Mouse (Mus musculus) heart, postnatal 36 days (tissue): Measurements from ENCODE around the gene Krtcap3. TPM values are rescaled to one million over a fixed set of nuclear protein-coding genes. Genes with fewer than 3 reads are reported as not detected.

Source experiments
- DNase-seq, 2 experiments: peaks; one replicate each; pipeline ENCODE4 v3.0.0; 2021 to 2022
- intact Hi-C: fragments of 180-260 bp; cut with DNase I; formaldehyde crosslinking; loops from one replicate; pipeline ENCODE4 v1.15.1; 2025
- total RNA-seq, 2 experiments: library from RNA; stranded (reverse); gene quantifications; 2 replicates each; pipeline ENCODE4 v1.2.3; 2021

Krtcap3 gene
- total RNA-seq, 2 experiments from 2014 or later: 1.7 to 2.7 TPM

GRCm38 (mm10) chr5:31252151-31252550 lies 660 bp downstream of the Krtcap3 start:
- DNase-seq: no peak
- intact Hi-C loops: no loop called here

- intact Hi-C loops: no loop called here
- no peak for DNase-seq
Measured at GRCm38 (mm10) chr5:31252795-31253545, 1.5 kb downstream of the Krtcap3 start.

GRCm38 (mm10) chr5:31253806-31254205 lies 2.3 kb downstream of the Krtcap3 start:
- intact Hi-C loops: no loop called here
- DNase-seq: no peak

- peak; percentile 38 to 53 for DNase-seq
- intact Hi-C loops: no loop called here
Measured at GRCm38 (mm10) chr5:31254452-31254851, 3.0 kb downstream of the Krtcap3 start.

- intact Hi-C loops: no loop called here
- DNase-seq: no peak
Measured at GRCm38 (mm10) chr5:31254901-31255300, 3.4 kb downstream of the Krtcap3 start.

- intact Hi-C loops: no loop called here
- no peak for DNase-seq
Measured at GRCm38 (mm10) chr5:31255381-31255780, 3.9 kb downstream of the Krtcap3 start.

- intact Hi-C loops: no loop called here
Measured at GRCm38 (mm10) chr5:31255971-31256370, 4.5 kb downstream of the Krtcap3 start.

GRCm38 (mm10) chr5:31257616-31258015 lies 6.1 kb downstream of the Krtcap3 start:
- no peak for DNase-seq
- intact Hi-C loops: no loop called here

More at GRCm38 (mm10) chr5:31255971-31256370, 4.5 kb downstream of the Krtcap3 start:
- DNase-seq: no peak

- intact Hi-C loops: no loop called here
- DNase-seq: peak in 1 of 2 experiments; percentile 28
Measured at GRCm38 (mm10) chr5:31266101-31266500, 14.6 kb downstream of the Krtcap3 start.

- DNase-seq: no peak
- intact Hi-C loops: no loop called here
Measured at GRCm38 (mm10) chr5:31267686-31268085, 16.2 kb downstream of the Krtcap3 start.

- no peak for DNase-seq
- intact Hi-C loops: no loop called here
Measured at GRCm38 (mm10) chr5:31273018-31273417, 21.5 kb downstream of the Krtcap3 start.

GRCm38 (mm10) chr5:31279245-31279988 lies 27.9 kb downstream of the Krtcap3 start:
- no peak for DNase-seq
- intact Hi-C loops: no loop called here

GRCm38 (mm10) chr5:31288225-31288624 lies 36.7 kb downstream of the Krtcap3 start:
- intact Hi-C loops: no loop called here
- DNase-seq: no peak

- intact Hi-C loops: no loop called here
Measured at GRCm38 (mm10) chr5:31288655-31289054, 37.2 kb downstream of the Krtcap3 start.

GRCm38 (mm10) chr5:31289626-31290230 lies 38.2 kb downstream of the Krtcap3 start:
- no peak for DNase-seq
- intact Hi-C loops: loop anchor here (2.0 to 10.0 kb wide), 4 partner anchors 49 to 235 kb away; partner anchors contain the start of genes Cad, Eif2b4, Gm9970 and Nrbp1

More at GRCm38 (mm10) chr5:31288655-31289054, 37.2 kb downstream of the Krtcap3 start:
- DNase-seq: no peak

- intact Hi-C loops: loop anchor here (2.0 to 10.0 kb wide), 4 partner anchors 50 to 236 kb away; partner anchors contain the start of genes Cad, Eif2b4, Gm9970 and Nrbp1
- DNase-seq: peak; percentile 92 to 94
Measured at GRCm38 (mm10) chr5:31290521-31291360, 39.2 kb downstream of the Krtcap3 start, which contains the start of gene Ift172. Gene Ift172 (minus strand): TSS chr5:31291116.

- intact Hi-C loops: loop anchor here (2.0 to 10.0 kb wide), 4 partner anchors 51 to 237 kb away; partner anchors contain the start of genes Cad, Eif2b4, Gm9970 and Nrbp1
- DNase-seq: no peak
Measured at GRCm38 (mm10) chr5:31291361-31291688, 39.8 kb downstream of the Krtcap3 start.

GRCm38 (mm10) chr5:31294964-31295605 lies 43.6 kb downstream of the Krtcap3 start:
- DNase-seq: no peak
- intact Hi-C loops: loop anchor here (5.0 to 10.0 kb wide), 3 partner anchors 73 to 240 kb away; partner anchors contain the start of genes Cad, Eif2b4, Ppm1g and Snx17

- peak; percentile 23 to 36 for DNase-seq
- intact Hi-C loops: loop anchor here (10.0 kb wide), 1 partner anchor 241 kb away; the partner anchor contains the start of gene Cad
Measured at GRCm38 (mm10) chr5:31295606-31296141, 44.2 kb downstream of the Krtcap3 start, which contains the start of gene Fndc4. Gene Fndc4 (minus strand): TSS chr5:31296080.
